Mouse (Mus musculus): Measurements from ENCODE around the gene Iqschfp. TPM values are rescaled to one million over a fixed set of nuclear protein-coding genes. Genes with fewer than 3 reads are reported as not detected.
A peak's percentile ranks its signal among the peaks of the same experiment; 100 is the strongest.

The Iqschfp gene
- not detected in 2 replicates for polyA plus RNA-seq (2012; ENCODE audit: insufficient read depth, insufficient read length, low replicate concordance, missing spikeins)

GRCm38 (mm10) chr3:67892026-67892705 lies at the start of gene Iqschfp, which contains the start of gene Iqcj:
Gene Iqschfp (plus strand): TSS chr3:67892232.
Gene Iqcj (plus strand): TSS chr3:67892220.
- 12% methylated on average over 15 of the region's 15 CpGs for WGBS
- Histone ChIP-seq H3K4me3 (ENCODE audit: insufficient read depth, low read depth, low read length) (peak within 1 kb of the TSS; percentile 28; the same call in 1 of the 2 replicates), H3K4me1 (ENCODE audit: control insufficient read depth, insufficient read depth, low read length) (peaks cover 4% of the 10 kb centered on the region; the same call in 1 of the 2 replicates), H3K27ac (ENCODE audit: insufficient read depth, low read depth, low read length) (no peak within 1 kb of the TSS)
- no peak for TF ChIP-seq POLR2A (IDR thresholded peaks at IDR 0.05; ENCODE audit: insufficient read depth, low read depth, low read length)
- TF ChIP-seq CTCF (IDR thresholded peaks at IDR 0.05; ENCODE audit: insufficient read depth, low read depth, low read length) = no peak

- H3K27ac ChIP-seq (ENCODE audit: insufficient read depth, low read depth, low read length) = no peak overlapping the region
- TF ChIP-seq POLR2A (IDR thresholded peaks at IDR 0.05; ENCODE audit: insufficient read depth, low read depth, low read length) (no peak), CTCF (IDR thresholded peaks at IDR 0.05; ENCODE audit: insufficient read depth, low read depth, low read length) (no peak)
- H3K4me3 ChIP-seq (ENCODE audit: insufficient read depth, low read depth, low read length) = no peak overlapping the region
- 89% methylated on average over 5 of the region's 5 CpGs for WGBS
- no peaks in the 10 kb centered on the region for H3K4me1 ChIP-seq (ENCODE audit: control insufficient read depth, insufficient read depth, low read length)
Observed at GRCm38 (mm10) chr3:67852397-67852796, 39.6 kb upstream of the Iqschfp start.

DNA sequence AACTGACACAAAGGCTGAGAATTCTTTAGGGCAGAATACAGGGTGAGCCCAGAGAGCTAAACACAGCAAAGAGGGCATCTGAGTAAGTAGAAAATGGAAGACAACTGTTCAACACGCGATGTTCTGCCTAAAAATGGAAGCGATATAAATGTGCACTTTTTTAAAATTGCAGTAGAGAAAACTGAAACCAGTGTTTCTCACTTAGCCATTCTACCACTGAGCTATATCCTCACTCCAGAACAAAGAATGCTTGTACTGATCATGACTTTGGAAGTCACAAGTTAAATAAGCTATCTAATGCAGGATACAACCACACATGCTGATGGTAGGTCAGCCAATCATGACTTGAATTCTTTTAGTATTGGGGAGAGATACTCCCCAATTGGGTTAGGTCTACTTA lies 30.5 kb upstream of the Iqschfp start:
- no peak overlapping the region for H3K27ac ChIP-seq (ENCODE audit: insufficient read depth, low read depth, low read length)
- WGBS = 75% methylated on average over 3 of the region's 3 CpGs
- no peak for TF ChIP-seq POLR2A (IDR thresholded peaks at IDR 0.05; ENCODE audit: insufficient read depth, low read depth, low read length)
- no peak for TF ChIP-seq CTCF (IDR thresholded peaks at IDR 0.05; ENCODE audit: insufficient read depth, low read depth, low read length)
- H3K4me1 ChIP-seq (ENCODE audit: control insufficient read depth, insufficient read depth, low read length) = no peaks in the 10 kb centered on the region
- no peak overlapping the region for H3K4me3 ChIP-seq (ENCODE audit: insufficient read depth, low read depth, low read length)

- no peaks in the 10 kb centered on the region for H3K4me1 ChIP-seq (ENCODE audit: control insufficient read depth, insufficient read depth, low read length)
- H3K27ac ChIP-seq (ENCODE audit: insufficient read depth, low read depth, low read length) = no peak overlapping the region
- TF ChIP-seq CTCF (IDR thresholded peaks at IDR 0.05; ENCODE audit: insufficient read depth, low read depth, low read length) (no peak), POLR2A (IDR thresholded peaks at IDR 0.05; ENCODE audit: insufficient read depth, low read depth, low read length) (no peak)
- H3K4me3 ChIP-seq (ENCODE audit: insufficient read depth, low read depth, low read length) = no peak overlapping the region
- 55% methylated on average over 13 of the region's 13 CpGs for WGBS
Observed at GRCm38 (mm10) chr3:67867420-67868065, 24.5 kb upstream of the Iqschfp start.

DNA sequence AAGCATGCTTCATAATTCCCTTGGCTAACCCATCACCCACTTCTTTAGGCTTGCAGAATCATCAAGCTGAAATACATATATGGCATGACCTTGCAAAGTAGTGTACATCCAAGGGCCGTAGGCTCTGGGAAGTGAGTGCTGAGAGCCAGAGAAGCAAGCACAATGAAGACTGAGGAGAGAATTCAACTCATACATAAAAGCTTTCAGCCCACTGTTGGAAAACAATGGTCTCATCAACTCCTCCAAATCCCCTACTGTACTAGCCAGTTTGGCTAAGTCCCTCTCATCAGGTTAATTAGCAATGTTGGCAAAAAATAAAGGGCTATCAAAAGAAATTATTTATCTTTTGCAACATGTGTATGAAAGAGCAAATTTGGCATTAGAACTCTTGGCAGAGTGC lies 22.6 kb upstream of the Iqschfp start:
- no peak overlapping the region for H3K4me3 ChIP-seq (ENCODE audit: insufficient read depth, low read depth, low read length)
- 51% methylated on average over 1 of the region's 1 CpGs for WGBS
- TF ChIP-seq CTCF (IDR thresholded peaks at IDR 0.05; ENCODE audit: insufficient read depth, low read depth, low read length) (no peak), POLR2A (IDR thresholded peaks at IDR 0.05; ENCODE audit: insufficient read depth, low read depth, low read length) (no peak)

DNA sequence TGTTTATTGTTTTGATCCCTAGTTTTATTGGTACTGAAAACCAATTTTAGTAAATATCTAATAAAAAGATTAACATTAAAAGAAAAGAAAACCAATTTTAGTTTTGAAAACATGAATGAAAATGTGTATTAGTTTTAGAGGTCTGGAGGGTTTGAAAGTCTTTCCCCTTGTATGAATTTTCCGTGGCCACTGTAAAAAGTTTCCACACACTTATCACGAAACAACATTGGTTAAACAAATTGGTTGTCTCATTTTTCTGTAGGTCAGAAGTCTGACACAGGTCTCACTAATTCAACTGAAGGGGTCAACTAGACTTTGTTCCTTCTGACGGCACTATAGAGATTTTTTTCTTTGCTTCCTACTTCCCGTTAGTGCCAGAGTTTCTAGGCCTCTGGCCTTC lies 14.8 kb upstream of the Iqschfp start:
- TF ChIP-seq POLR2A (IDR thresholded peaks at IDR 0.05; ENCODE audit: insufficient read depth, low read depth, low read length) (no peak), CTCF (IDR thresholded peaks at IDR 0.05; ENCODE audit: insufficient read depth, low read depth, low read length) (no peak)
- Histone ChIP-seq H3K4me3 (ENCODE audit: insufficient read depth, low read depth, low read length) (no peak overlapping the region), H3K27ac (ENCODE audit: insufficient read depth, low read depth, low read length) (no peak overlapping the region), H3K4me1 (ENCODE audit: control insufficient read depth, insufficient read depth, low read length) (no peaks in the 10 kb centered on the region)
- WGBS = 90% methylated on average over 4 of the region's 4 CpGs

More for the DNA sequence above, 22.6 kb upstream of the Iqschfp start:
- Histone ChIP-seq H3K27ac (ENCODE audit: insufficient read depth, low read depth, low read length) (no peak overlapping the region), H3K4me1 (ENCODE audit: control insufficient read depth, insufficient read depth, low read length) (no peaks in the 10 kb centered on the region)

GRCm38 (mm10) chr3:67884335-67884734 lies 7.7 kb upstream of the Iqschfp start:
- WGBS = 62% methylated on average over 3 of the region's 3 CpGs
- Histone ChIP-seq H3K4me1 (ENCODE audit: control insufficient read depth, insufficient read depth, low read length) (no peaks in the 10 kb centered on the region), H3K27ac (ENCODE audit: insufficient read depth, low read depth, low read length) (no peak overlapping the region), H3K4me3 (ENCODE audit: insufficient read depth, low read depth, low read length) (no peak overlapping the region)
- TF ChIP-seq POLR2A (IDR thresholded peaks at IDR 0.05; ENCODE audit: insufficient read depth, low read depth, low read length) (no peak), CTCF (IDR thresholded peaks at IDR 0.05; ENCODE audit: insufficient read depth, low read depth, low read length) (no peak)

DNA sequence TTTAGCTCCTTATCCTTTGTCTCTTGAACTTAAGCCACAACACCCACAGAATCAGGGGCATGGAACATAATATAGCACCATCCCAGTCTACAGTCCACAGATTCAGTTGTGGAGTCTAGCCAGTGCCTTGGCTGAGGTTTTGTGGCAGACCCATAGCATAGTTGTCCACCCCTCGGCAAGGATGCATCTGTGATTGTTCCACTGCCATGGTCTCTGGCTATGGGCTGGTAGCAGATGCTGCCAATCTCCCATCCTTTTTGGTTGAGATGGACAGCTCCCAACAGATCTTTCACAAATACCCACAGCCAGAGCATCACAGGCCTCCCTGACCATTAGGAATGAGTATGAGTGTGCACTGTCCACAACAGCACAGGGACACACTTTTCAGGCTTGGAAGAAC lies 5.9 kb upstream of the Iqschfp start:
- WGBS = 74% methylated on average over 1 of the region's 1 CpGs
- Histone ChIP-seq H3K27ac (ENCODE audit: insufficient read depth, low read depth, low read length) (no peak overlapping the region), H3K4me3 (ENCODE audit: insufficient read depth, low read depth, low read length) (no peak overlapping the region), H3K4me1 (ENCODE audit: control insufficient read depth, insufficient read depth, low read length) (no peaks in the 10 kb centered on the region)
- TF ChIP-seq CTCF (IDR thresholded peaks at IDR 0.05; ENCODE audit: insufficient read depth, low read depth, low read length) = no peak

DNA sequence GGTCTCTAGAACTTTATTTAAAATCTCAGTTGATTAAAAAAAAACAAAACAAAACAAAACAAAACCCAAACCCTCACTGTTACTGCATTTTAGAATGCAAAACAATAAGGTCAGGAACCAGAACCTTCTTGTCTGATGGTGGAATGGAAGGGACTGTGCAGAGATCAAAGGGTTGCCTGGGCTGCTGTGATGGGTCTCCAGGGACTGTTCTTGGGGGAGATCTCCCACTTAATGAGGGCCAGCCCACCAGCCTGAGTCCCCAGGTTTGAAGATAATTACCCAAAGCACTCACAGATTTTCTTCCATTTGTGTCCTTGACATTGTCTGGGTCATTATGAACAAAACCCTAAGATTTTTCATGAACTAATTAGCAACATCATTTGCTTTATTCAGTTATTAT lies 4.8 kb upstream of the Iqschfp start:
- TF ChIP-seq CTCF (IDR thresholded peaks at IDR 0.05; ENCODE audit: insufficient read depth, low read depth, low read length) (no peak), POLR2A (IDR thresholded peaks at IDR 0.05; ENCODE audit: insufficient read depth, low read depth, low read length) (no peak)
- Histone ChIP-seq H3K4me1 (ENCODE audit: control insufficient read depth, insufficient read depth, low read length) (peaks cover 4% of the 10 kb centered on the region; the same call in 1 of the 2 replicates), H3K27ac (ENCODE audit: insufficient read depth, low read depth, low read length) (no peak overlapping the region), H3K4me3 (ENCODE audit: insufficient read depth, low read depth, low read length) (no peak overlapping the region)
